Mouse (Mus musculus): ENCODE data around the gene Zkscan2.

Gene Zkscan2

DNA sequence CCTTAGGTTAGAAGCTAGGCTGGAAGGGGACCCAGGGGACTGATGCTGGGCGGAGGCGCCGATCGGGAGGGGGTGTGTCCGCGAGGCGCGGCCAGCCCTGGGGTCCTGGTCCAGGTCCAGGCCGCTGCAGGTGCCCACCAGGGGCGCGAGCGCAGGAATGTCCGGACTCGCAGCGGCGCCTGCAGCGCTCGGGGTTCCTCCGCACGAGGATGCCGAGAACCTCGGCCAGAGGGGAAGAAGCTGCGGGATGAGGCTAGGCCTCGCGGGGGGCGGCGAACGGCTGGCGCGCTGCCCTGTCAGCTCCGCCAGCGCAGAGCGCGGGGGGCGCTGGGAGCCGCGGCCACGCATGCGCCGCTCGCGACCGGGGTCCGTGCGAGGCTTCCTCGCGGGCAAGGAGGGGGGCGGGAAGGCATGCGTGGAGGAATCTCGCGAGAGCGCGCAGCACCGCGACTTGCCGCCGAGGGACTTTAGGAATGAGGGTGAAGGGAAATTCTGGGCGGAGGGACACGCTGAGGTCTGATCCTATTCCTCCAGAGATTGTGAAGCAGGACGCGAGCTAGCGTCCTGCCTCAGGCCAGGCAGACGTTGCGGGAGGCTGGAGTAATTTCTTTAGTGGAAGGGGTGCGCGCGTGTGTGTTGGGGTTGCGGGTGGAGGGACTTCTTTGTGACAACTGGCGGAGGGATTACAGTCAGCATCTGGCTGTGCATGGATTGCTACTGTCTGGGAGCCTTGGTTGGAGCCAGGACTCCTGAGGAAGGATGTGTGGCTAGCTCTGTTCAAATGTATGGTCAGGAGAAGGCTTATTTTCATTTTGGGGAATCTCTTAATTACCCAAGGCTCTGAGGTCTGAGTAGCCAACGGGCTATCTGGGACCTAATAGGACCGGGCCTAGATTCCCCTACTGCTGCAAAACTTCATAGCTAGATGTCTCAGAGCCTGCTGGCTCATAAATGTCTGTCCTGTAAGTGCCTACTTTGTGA lies at the start of gene Zkscan2:
Gene Zkscan2 (minus strand): TSS at position 211 of the 981 bp plus-strand sequence.
- DNase-seq (ENCODE audit: low read depth, low spot score), result peak; percentile 64

DNA sequence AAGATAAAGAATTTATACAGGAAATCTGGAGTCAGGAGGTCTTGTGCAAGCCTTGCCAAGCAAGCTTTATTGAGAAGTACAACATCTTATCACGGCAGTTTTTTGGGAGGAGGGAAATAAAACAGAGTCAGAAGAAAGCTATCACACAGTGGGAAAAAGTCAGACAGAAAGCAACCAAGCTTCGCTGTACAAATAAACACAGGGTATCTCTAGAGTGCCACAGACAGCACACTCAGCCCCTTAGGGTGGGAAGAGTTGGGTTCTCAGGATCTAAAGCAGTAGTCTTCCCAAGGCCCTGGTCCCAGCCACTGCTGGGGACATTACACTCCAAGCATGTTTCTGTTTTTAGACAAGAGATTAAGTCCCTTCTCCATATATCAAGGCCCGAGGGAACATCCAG lies 28.9 kb upstream of the Zkscan2 start:
- no peak for DNase-seq (ENCODE audit: low read depth, low spot score)

DNA sequence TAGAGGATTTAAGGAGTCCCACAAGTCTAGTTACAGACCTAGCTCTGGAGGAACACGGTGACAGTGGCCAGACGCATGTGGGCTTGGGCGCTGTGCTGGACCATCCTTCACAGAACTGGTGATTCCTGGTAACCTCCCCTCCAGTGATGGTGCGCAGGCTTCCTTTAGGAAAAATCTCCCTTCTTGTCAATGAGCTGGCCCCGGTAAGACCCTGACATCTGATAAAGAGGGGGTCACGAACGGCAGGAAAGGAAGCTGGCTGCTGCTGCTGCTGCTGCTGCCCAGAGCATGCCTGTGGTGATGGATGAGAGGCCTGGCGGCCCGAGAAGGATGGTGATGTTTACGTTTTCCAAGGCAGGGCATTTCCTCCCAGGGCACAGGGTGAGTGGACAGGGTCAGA lies 25.5 kb upstream of the Zkscan2 start:
- DNase-seq (ENCODE audit: low read depth, low spot score), result no peak

DNA sequence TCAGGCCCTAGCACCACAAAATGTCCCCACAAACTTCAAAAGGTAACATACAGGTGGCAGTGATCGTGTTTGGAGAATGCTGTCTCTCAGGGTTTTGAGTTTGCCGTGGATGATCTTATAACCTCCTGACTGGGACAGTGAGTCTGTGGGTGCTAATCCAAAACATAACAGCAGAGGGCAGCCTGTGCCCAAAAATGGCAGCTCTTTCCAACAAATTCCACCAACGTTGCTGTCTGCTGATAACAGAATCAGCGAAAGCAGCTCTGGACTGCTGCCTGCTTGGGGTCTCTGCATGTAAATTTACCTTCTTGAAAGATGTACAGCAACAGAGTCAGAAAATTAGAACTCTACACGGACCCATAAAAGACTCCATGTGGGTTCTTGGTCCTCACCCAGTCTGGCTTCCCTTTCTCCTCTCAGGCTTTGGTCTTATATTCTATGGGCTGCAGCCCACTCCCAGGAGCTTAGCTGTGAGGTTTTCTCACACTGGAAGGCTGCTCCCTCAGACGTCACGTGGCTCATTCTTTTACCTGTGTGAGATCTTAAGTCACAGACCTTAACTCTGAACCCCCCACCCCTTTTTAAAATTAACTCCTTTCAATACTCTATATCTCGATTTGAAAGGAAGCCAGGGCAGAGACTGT lies 24.1 kb upstream of the Zkscan2 start:
- no peak for DNase-seq (ENCODE audit: low read depth, low spot score)

DNA sequence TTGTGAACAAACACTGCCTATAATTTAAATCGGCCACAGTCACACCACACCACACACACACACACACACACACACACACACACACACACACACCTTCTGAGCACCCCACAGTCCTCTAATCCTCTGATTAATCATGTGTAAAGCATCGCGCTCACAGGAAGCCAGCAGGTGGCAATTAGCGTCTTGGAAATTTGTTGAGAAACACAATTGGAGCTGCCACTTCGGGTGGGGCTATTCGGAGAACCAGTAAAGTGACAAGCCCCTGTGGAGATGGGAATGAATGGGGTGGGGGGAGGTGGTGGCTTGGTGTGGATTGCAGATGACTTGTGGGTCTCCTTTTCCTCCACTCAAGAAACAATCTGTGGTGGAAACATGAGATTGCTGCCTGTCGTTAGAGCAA lies 7.7 kb upstream of the Zkscan2 start:
- no peak for DNase-seq (ENCODE audit: low read depth, low spot score)

DNA sequence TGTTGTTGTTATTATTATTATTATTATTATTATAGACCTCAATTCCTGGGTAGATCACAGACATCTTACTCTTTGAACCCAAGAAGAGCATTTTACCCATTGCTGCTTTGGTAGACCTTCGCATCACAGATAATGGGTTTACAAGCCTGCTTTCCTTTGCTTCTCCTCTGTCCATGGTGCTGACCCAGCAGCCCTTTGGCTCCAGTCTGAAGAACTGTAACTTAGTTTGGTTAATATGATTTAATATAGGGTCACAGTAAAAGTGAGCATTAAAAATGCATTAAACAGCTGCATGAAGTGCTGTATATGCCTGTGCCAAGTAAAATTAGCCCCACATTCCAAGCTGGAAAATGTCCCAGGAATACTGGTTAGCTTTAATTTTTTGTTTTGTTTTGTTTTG lies 3.1 kb upstream of the Zkscan2 start:
- no peak for DNase-seq (ENCODE audit: low read depth, low spot score)

DNA sequence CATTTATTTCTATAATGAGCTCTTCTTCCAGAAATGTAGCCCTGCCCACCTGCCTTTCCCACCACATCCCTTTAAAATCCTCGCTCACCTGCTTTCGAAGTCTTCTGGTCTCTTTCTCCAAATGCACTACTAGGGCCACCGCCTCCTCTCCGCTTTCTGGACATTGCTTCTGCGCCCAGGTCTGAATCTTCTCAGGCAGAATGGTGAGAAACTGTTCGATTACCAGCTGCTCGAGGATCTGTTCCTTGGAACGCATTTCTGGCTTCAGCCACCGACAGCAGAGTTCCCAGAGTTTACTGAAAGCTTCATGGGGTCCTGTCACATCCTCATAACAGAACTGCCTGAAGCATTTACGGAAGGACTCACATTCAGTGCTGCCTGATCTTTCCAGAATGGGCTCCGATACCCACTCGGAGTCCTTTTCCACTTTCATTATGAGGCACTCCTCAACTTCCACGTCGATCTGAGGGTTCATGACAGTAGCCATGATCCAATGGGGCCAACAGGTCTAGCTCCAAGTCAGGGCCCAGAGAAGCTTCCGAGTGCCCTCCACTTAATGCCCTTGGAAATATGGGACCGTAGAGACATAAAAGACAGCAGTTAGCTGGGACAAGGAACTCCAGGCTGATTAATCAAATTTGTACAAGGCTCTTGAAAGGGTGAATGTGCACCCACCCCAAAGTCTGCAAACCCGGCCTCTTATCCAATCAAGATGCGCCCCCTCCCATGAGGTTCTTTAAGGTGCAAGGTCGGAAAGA lies 589 bp downstream of the Zkscan2 start:
- no peak for DNase-seq (ENCODE audit: low read depth, low spot score)

DNA sequence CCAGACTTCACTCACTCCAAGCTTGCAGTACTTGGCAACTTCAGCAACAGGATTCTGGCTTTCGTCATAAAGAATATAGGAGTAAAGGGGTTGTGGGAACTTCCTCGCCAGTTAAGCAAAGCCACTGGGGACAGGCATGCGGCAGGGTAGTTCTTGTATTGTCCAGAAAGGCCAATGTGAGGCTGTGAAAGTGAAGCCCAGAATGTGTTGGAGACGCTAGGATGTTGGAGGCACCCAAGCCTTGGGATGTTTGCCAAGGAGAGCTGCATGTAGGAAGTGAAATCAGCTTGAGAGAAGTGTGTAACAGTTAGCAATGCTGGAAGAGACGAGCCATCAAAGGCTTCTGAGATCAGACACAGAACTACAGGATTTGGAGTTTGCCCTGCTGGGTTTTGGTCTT lies 12.5 kb downstream of the Zkscan2 start:
- DNase-seq (ENCODE audit: low read depth, low spot score), result no peak

DNA sequence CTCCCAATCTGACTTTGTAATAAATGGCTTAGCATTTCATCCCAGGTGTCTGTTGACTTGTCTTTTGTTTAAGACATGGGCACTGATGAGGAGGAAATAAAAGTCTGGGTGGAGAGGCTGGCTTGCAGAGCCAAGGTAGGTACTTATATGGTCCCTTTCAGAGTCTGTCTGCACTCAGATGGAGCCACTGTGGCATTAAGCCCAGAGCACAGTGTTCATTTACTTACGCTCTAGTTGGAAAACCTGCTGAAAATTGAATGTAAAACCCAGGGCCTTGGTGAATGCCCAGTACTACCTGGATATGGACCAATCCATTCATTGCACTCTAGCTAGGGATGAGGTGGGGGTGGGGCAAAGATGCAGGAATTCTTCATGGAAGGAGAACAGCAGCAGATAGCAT lies 32.3 kb downstream of the Zkscan2 start:
- no peak for DNase-seq (ENCODE audit: low read depth, low spot score)

DNA sequence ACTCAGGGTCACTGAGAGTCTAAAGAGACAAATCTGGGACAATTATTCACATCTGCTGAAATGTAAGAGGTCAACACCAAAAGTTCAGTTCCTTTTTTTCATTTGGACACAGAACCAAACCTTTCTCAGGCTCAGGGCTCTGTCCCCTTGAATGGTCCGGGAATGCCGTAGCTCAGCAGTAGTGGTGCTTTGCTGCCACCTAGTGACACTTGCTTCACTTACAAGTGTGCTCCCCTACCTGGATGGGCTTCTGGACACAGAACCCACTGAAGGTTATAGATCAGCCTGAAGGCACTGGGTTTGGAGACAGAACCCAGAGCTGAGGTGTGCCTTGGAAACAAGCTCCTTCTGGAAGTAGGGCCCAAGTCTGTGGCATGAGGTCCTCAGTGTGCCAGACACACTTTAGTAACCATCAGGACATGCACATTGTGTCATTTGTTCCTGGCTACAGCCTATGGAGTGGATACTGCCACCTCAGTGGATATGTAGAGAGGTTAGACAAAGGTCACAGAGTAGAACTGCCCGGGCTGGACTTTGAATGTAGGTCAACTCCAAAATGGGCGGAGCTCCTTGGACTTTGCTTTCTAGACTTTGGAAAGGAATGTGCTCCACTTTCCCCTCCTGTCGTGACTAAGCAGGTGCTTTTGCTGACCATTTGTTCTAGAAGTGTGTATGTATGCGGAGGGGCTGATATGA lies 34.4 kb downstream of the Zkscan2 start:
- DNase-seq (ENCODE audit: low read depth, low spot score), result peak; percentile 36

DNA sequence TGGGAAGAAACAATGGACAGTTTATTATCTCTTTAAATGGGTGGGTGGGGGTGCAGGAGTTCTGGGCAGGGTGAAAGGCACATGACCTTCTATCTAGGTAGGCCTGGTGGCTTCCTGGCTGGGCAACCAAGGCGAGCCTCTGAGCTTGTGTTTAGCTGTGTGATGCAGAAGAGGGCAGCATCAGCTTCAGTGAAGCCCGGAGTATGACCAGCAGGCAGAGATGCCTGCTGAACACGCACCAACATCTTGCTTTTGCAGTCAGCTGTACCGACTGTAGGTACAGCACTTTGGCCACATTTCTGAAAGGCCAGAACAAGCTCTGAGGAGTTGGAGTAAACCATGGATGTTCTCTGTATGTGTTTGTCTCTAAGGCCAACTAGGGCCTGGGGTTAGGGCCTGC lies 36.7 kb downstream of the Zkscan2 start:
- DNase-seq (ENCODE audit: low read depth, low spot score), result no peak

DNA sequence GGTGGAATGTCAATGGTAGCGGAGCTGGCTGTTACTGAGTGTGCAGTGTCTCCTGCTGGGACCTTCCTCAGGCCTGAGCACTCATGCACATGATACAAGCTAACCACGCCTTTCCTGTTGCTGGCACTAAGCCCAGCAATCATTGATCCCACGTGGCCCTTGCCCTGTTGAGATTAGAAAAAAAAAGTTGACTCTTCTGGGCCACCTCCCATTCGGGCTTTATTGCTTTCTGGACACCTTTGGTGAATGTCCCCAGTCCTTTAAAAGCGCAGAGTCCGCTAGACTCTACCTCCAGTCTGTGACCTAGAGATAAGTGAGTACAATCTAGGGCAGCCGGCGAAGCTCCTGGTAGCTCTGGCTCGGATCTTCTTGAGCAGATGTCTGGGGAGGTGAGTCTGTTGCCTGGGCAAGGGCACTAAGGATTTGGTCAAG lies 38.2 kb downstream of the Zkscan2 start, which contains the start of gene Aqp8:
Gene Aqp8 (plus strand): TSS at position 222 of the 432 bp plus-strand sequence.
- no peak for DNase-seq (ENCODE audit: low read depth, low spot score)

DNA sequence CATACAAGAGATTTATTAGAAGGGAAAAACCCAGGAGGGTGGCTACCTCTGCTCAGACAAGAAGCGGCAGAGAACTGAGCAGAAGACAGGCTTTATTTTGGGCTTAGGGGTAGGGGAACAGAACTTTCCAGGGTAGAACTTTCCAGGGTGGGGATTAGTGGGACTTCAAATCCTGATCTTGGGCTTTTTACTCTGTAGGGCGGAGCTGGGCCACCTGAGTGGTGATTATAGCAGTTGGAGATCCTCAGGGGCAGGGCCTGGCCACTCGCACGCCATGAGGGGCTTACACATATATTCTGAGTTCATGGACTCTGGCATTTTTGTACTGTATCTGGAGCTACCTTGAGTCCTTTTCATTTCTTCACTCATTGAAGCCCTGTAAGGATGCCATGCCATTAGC lies 38.9 kb downstream of the Zkscan2 start:
- DNase-seq (ENCODE audit: low read depth, low spot score), result no peak

DNA sequence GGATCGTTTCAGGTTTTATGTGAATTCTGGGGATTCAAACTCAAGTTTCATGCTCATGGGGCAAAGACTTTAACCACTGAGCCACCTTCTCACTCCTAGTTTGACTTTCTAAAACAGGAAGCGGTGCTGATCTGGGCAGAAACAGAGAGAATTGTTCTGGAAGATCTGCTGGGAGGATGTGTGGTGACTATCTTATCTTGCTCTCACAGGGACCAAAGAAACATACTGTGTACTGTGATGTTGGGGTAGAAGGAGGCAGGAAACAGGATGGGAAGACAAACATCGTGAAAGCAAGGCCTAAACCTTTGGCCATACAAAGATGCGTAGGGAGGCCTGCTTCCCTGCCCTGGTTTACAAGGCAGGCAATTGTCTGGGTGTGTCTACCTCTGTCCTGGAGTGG lies 41.0 kb downstream of the Zkscan2 start:
- DNase-seq (ENCODE audit: low read depth, low spot score), result no peak

DNA sequence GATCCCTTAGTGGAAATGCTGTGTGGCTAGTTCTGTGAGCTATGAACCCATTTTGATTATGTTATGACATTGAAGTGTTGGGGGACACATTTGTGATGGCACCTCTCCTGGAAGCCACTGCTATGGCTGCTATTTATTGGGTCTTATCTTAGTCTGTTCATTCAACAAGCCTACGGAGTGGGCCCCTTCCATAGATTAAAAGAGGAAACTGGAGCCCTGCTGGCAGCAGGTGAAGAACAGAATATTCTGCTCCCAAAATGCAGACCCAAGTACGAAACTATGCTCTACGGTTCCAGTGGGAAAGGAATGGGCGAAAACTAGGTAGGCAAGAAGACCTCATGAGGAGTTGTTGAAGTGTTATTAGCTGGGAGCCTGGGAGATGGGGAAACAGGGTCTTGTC lies 41.9 kb downstream of the Zkscan2 start:
- DNase-seq (ENCODE audit: low read depth, low spot score), result no peak

DNA sequence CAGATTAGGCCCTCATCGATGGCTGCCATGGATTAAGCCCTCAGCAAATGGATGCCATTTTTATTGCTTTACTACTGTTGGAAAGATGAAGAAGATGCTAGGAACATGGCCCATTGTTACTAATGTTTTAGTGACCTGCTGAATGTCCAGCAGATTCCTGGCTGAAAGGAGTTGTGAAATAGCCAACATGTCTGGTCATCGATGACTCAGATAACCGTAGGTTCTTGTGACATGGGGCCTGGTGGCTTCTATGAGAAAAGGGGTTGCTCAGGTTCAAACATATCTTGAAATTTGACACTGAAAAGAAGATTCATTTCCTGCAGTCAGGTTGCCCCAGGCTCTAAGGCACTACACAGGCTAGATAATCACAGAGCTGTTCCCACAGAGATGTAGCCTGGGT lies 45.2 kb downstream of the Zkscan2 start:
- no peak for DNase-seq (ENCODE audit: low read depth, low spot score)

DNA sequence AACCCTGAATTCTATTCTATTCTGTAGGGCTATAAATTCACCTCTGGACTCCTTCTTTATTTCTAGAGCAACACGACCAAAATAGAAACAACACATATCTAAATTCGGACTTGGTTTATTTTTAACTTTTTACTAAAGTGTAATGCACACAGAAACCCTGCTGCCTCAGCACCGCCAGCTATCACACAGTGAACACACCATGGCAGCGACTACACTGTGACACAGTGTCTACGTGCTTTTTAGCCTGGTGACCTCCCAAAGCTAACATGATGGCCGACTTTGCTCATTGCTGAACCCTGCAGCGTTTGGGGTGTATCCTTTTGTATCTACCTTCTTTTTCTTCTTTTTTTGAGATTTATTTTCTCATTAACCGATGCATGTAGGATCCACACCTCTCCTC lies 47.2 kb downstream of the Zkscan2 start:
- DNase-seq (ENCODE audit: low read depth, low spot score), result no peak

DNA sequence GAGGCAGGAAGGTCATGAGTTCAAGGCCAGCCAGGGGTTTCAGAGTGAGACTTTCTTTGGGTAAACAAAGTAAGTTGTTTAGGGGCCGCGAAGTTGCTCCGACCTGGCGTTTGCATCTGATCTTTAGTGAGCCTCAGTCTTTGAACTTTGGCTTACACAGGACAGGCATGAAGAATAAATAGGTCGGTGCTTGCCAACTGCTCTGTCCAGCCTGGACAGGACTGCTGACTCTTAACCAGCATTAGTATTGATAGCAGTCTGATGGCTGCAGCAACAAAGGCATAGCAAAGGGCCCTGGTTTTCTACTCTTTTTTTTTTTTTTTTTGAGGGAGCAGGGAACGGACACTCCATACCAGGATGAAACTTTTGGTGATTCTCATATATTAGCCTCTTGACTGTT lies 47.7 kb downstream of the Zkscan2 start:
- no peak for DNase-seq (ENCODE audit: low read depth, low spot score)

DNA sequence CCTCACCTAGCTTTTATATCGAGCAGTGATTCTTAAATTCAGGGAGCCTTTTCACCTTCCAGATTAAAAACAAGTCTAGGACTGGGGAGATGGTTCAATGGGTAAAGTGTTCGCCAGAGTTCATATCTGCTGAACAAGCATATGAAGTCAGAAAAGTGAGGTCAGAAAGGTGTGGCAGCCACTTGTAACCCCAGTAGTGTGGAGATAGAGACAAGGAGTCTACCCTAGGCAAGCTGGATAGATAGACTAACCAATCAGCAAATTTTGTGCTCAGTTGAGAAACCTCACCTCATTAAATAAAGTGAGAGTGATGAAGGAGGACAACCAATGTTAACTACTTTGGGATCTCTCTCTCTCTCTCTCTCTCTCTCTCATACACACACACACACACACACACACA lies 49.7 kb downstream of the Zkscan2 start:
- no peak for DNase-seq (ENCODE audit: low read depth, low spot score)

DNA sequence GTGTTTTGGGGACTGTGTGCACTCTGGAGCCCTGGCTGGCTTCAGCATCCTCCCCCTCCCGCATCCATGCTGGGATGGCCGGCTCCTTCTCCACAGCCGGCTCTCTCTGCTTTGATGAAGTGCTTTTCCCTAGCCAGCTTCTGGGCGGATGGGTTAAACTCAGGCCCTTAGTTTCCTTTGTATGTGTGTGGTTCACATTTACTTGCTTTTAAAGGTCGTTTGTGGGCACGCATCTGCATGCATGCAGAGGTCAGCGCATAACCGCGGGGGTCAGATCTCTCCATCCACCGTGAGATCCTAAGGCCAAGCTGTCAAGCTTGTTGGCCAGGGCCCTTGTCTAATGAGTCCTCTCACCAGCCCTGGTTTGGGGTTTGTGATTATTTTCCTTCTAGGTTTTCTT lies 50.6 kb downstream of the Zkscan2 start:
- no peak for DNase-seq (ENCODE audit: low read depth, low spot score)

DNA sequence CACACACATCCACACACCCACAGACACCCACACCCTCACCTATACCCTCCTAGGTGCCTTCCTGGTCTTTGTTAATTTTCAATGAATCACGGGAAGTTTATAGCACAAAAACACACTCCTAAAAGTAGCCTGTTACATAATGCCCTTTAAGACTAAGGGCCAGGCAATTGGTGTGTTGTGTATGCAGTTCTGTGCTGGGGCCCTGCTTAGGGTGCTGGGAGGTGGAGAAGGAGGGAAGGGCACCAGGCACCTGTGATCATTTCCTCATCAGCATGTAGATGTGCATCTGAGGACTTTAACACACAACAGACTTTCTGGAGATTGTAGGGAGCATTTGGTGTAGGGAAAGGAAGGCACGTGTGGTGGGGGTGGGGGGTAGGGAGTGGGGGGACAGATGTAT lies 51.5 kb downstream of the Zkscan2 start:
- DNase-seq (ENCODE audit: low read depth, low spot score), result no peak

DNA sequence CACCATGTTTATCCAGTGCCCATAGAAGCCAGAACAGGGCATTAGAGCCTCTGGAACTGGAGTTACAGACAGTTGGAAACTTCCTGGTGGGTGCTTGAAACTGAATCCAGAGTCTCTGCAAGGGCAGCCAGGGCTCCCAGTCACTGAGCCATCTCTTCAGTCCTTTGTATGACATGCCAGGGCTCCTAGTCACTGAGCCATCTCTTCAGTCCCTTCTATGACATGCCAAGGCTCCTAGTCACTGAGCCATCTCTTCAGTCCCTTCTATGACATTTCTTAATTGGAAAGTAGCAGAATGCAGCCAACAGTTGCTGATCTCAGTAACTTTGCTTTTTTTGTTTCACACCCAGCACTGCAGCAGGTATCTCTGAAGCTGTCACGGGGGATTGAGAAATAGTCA lies 58.2 kb downstream of the Zkscan2 start:
- DNase-seq (ENCODE audit: low read depth, low spot score), result no peak

Measured in WW6 (cell line).